Mouse (Mus musculus) mature B cell (primary cell): Measurements from ENCODE around the gene Nos3.

Source experiments
- in situ Hi-C: fragments of 300-500 bp; cut with MboI; formaldehyde crosslinking; loops from 2 replicates; pipeline ENCODE4 v1.14.3; 2019

Gene Nos3

GRCm38 (mm10) chr5:24344477-24345051, 20.0 kb upstream of the Nos3 start:
- in situ Hi-C loops: no loop called here

GRCm38 (mm10) chr5:24346313-24346712, 18.3 kb upstream of the Nos3 start:
- in situ Hi-C loops: no loop called here

GRCm38 (mm10) chr5:24347186-24347875, 17.3 kb upstream of the Nos3 start:
- in situ Hi-C loops: no loop called here

GRCm38 (mm10) chr5:24348128-24348527, 16.5 kb upstream of the Nos3 start:
- in situ Hi-C loops: no loop called here

GRCm38 (mm10) chr5:24348546-24348945, 16.1 kb upstream of the Nos3 start:
- in situ Hi-C loops: no loop called here

GRCm38 (mm10) chr5:24350073-24350472, 14.5 kb upstream of the Nos3 start:
- in situ Hi-C loops: no loop called here

GRCm38 (mm10) chr5:24350531-24351250, 13.9 kb upstream of the Nos3 start:
- in situ Hi-C loops: no loop called here

- in situ Hi-C loops: no loop called here
Observed at GRCm38 (mm10) chr5:24351278-24351677, 13.3 kb upstream of the Nos3 start, which contains the start of gene Kcnh2. Kcnh2 (minus strand) TSS chr5:24351604.

GRCm38 (mm10) chr5:24351701-24352171, 12.9 kb upstream of the Nos3 start:
- in situ Hi-C loops: no loop called here

- in situ Hi-C loops: no loop called here
Observed at GRCm38 (mm10) chr5:24352251-24352859, 12.3 kb upstream of the Nos3 start.

- in situ Hi-C loops: no loop called here
Observed at GRCm38 (mm10) chr5:24353327-24353726, 11.3 kb upstream of the Nos3 start.

GRCm38 (mm10) chr5:24356764-24357163, 7.8 kb upstream of the Nos3 start:
- in situ Hi-C loops: no loop called here

GRCm38 (mm10) chr5:24357461-24357860, 7.1 kb upstream of the Nos3 start:
- in situ Hi-C loops: no loop called here

- in situ Hi-C loops: no loop called here
Observed at GRCm38 (mm10) chr5:24360792-24361454, 3.7 kb upstream of the Nos3 start.

- in situ Hi-C loops: no loop called here
Observed at GRCm38 (mm10) chr5:24363467-24363866, 1.1 kb upstream of the Nos3 start.

GRCm38 (mm10) chr5:24364061-24364460, 549 bp upstream of the Nos3 start:
- in situ Hi-C loops: no loop called here

- in situ Hi-C loops: no loop called here
Observed at GRCm38 (mm10) chr5:24364963-24365362, 353 bp downstream of the Nos3 start.

GRCm38 (mm10) chr5:24365528-24365927, 918 bp downstream of the Nos3 start:
- in situ Hi-C loops: no loop called here

GRCm38 (mm10) chr5:24366426-24366825, 1.8 kb downstream of the Nos3 start:
- in situ Hi-C loops: no loop called here

- in situ Hi-C loops: no loop called here
Observed at GRCm38 (mm10) chr5:24369767-24370166, 5.2 kb downstream of the Nos3 start.

GRCm38 (mm10) chr5:24373807-24374206, 9.2 kb downstream of the Nos3 start:
- in situ Hi-C loops: no loop called here

- in situ Hi-C loops: no loop called here
Observed at GRCm38 (mm10) chr5:24374216-24374615, 9.6 kb downstream of the Nos3 start.
